Mouse (Mus musculus) heart, postnatal 10 days (tissue): ENCODE results near the gene Cnot11. TPM values are rescaled to one million over a fixed set of nuclear protein-coding genes. Genes with fewer than 3 reads are reported as not detected.

Experiments
- DNase-seq, 2 experiments: peaks; one replicate each; pipeline ENCODE4 v3.0.0; 2021
- intact Hi-C: fragments of 180-260 bp; cut with DNase I; formaldehyde crosslinking; loops from one replicate; pipeline ENCODE4 v1.15.1; 2025
- total RNA-seq, 2 experiments: library from RNA; stranded (reverse); gene quantifications; 2 replicates each; pipeline ENCODE4 v1.2.3; 2021

Cnot11 gene
- total RNA-seq: 10 to 100 TPM; 17.7 to 18.3 TPM

DNA sequence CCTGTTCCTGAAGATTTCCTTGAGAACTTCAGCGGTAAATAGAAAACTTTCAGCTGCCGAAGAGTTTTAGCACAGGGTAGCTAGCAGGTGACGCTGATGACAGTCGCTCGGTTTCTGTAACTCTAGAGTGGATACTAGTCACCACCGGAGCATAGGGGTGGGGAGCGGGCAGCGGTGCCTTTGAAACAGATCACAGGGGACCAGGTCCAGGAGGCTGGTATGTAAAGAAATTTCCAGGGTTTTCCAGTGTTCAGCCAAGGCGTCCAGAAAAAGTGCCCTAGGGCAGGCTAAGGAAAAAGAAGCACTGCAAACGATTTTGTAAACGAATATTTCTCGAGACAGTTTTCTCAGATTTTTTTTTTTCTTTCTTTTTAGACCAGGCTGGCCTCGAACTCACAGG, at the start of gene Cnot11:
Gene Cnot11, plus strand, starts transcription at position 162 of the 400 bp plus-strand sequence.
- no peak for DNase-seq

GRCm38 (mm10) chr1:39487370-39487769, 47.4 kb upstream of the Cnot11 start:
- intact Hi-C loops: no loop called here
- no peak for DNase-seq

More for the DNA sequence above, at the start of gene Cnot11:
- intact Hi-C loops: no loop called here

- intact Hi-C loops: no loop called here
- no peak for DNase-seq
These were observed 41.6 kb upstream of the Cnot11 start for GRCm38 (mm10) chr1:39493165-39493564.

DNA sequence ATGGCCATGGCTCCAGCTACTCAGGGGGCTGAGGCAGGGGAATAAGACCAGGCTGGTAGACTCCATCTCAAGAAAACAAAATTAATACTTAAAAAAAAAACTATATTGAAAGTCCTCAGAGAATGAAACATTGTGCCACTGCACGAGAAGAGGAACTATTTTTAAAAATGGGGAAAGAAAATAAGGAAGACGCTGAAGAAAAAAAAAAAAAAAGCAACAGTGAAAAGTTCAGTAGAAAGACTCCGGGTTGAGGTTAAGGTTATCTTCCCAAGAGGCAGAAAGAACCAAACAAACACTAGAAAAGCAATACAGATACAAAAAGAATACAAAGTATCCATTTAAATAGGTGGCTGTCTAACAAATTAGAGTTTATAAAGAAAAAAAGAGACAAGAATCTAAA, 41.1 kb upstream of the Cnot11 start:
- DNase-seq: no peak
- intact Hi-C loops: no loop called here

DNA sequence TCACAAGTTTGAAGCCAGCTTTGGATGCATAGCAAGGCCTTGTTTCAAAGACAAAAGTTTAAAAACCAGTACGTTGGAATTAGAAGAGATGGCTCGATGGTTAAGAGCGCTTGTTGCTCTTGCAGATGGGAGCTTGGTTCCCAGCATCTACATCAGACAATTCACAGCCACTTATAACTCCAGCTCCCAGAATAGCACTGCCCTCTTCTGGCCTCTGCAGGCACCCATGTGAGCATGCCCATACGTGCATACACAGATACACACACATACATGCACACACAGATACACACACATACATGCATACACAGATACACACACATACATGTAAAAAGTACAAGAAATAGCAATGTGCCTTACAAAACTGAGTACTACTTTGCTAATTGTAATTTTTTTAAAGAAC, 37.8 kb upstream of the Cnot11 start:
- intact Hi-C loops: no loop called here
- no peak for DNase-seq

- intact Hi-C loops: no loop called here
- no peak for DNase-seq
These were observed 37.0 kb upstream of the Cnot11 start for GRCm38 (mm10) chr1:39497748-39498147.

DNA sequence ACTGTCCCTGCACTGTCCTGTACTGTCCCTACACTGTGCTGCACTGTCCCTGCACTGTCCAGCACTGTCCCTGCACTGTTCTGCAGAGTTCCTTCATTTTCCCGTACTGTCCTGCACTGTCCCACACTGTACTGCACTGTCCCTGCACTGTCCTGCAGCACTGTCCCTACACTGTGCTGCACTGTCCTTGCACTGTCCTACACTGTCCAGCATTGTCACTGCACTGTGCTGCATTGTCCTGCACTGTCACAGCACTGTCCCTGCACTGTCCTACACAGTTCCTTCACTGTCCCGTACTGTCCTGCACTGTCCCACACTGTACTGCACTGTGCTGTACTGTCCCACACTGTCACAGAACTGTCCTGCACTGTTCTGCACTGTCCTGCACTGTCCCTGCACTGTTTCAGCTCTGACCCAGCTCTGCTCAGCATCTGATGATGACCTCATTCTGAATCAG, 35.3 kb upstream of the Cnot11 start:
- intact Hi-C loops: no loop called here
- DNase-seq: no peak

DNA sequence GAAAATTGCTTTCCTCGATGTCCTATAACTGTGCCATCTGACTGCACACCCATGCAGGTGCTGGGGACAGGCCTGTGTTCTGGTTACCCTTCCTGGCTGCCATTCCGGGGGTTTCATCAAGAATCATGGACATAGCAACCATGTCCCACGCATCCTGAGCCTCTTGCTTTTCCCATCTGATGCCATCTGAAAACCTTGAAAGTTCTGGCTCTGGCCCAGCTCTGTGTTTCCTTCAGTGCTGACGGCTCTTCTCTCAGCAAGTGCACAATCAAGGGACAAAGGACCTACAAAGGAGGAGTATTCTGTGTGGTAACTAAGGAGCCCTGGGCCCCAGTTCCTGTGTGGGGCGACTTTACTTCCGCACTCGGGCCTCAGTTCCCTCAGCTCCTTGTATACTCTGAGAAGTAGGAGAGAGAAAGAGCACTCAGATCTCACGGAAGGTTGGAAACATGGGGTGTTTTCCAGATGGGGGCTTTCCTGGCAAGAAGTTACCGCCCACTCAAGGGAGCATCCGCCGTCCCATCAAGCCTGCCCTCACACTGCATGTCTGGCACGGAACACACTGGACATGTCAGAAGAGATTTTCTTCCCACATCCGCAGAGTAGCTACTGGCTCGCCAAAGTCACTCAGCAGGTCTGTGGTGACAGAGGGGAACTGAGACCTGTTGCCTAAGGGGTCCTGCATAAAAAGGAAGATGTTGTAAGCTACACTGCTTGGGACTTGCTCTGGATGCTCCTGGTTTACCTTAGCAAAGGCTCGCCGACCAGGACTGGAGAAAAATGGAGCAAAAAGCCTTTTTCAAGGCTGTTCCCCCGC, 31.8 kb upstream of the Cnot11 start:
- intact Hi-C loops: no loop called here
- no peak for DNase-seq

DNA sequence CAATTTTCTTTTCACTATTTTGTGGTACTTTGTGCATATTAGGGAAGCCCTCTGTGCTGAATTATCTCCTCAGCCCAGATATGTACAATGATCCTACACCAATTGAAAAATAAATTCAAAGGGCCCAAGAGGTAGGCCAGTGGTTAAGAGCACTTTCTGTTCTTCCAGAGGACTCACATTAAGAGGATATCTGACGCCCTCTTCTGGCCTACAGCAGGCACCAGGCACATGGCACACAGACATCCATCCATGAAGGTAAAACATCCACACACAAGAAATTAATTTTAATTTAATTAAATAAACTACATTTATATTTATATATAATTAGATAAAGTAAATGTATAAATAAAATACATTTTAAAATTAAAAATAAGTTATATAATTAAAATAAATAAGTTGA, 30.5 kb upstream of the Cnot11 start:
- intact Hi-C loops: loop anchor here (2.0 kb wide), 1 partner anchor 111 kb away; no protein-coding TSS in a partner anchor
- peak; percentile 33 to 55 for DNase-seq

DNA sequence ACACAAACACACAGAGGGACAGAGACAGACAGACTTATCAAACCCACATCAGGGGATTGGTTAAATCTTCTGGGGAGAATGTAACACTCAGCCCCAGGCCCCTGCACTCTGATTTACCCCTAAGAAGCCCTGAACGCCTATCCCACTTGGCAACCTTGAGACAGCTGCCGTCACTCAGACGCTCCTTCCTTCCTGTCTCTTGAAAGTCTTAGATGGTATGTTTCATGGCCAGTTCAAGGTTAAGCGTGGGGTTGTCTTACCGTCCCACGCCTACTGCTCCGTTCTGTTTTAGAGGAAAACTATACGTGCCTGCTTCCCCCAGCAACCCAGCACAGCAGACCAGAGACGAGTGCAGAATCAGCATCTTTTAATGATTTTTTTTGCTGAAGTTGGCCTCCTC, 29.2 kb upstream of the Cnot11 start:
- no peak for DNase-seq
- intact Hi-C loops: loop anchor here (2.0 kb wide), 1 partner anchor 113 kb away; no protein-coding TSS in a partner anchor

DNA sequence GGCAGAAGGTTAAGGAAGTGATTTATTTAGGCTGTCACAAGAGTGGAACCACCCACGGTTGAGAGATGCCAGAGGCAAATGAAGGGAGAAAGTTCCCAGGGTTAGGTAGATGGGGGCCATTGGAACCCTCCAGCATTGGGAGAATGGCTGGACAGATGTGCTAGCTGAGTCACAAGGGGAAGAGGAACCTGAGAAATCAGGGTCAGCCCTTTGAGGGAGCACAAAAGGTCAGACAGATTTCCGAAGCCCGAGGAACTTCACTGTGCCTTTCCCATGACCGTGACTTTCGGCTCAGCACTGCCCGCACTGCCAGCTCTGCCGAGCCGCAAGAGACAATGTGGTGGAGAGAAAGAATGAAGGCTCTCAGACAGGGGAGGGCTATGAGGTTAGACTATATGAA, 23.0 kb upstream of the Cnot11 start:
- intact Hi-C loops: no loop called here
- no peak for DNase-seq

DNA sequence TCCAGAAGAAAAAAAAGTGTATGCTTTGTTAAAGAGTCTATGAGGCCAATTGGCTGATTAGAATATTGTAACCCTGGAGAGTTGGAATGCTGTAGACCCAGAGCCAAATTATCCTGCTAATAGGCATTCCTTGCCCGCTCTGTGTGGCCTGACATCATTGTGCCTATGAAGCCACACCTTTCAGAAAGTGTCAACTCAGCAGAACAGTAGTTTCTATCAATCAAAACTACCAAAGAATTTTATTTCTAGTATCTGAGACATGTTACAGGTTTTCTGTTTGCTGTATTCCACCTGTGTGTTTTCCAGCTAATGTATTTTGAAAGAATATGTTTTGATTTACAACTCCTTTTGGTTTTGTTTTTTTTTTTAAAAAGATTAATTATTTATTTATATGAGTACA, 22.6 kb upstream of the Cnot11 start:
- DNase-seq: no peak
- intact Hi-C loops: no loop called here

DNA sequence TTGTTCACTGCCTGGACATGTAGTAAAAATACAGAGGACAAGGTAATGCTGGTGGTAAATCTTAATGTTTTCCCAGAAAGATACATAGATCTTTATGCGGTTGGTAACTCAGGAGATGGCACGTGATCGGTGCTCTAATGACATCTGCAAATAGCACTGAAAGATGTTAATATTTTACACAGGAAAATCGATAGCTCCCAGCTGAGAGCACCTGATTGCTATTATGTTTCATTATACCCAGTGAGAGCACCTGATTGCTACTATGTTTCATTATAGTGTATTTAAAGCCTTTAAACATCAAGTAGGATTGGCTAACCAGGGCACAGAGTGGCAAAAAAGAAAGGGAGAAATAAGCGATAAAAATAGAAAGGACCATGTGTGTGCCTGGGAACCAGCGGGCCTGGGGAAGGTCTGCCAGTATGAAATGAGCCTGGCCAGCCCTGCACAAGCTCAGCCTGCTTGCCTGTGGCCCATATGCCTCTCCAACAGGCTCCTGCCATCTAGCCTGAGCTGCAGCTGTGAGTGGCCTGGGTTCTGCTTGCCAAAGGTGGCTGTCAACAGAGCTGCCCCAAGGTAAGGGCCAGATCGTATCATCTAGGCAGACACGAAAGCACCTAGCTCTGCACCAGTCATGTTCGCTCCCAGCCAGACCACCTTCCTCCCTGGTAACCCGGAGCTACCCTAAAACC, 19.3 kb upstream of the Cnot11 start:
- intact Hi-C loops: no loop called here
- DNase-seq: no peak

DNA sequence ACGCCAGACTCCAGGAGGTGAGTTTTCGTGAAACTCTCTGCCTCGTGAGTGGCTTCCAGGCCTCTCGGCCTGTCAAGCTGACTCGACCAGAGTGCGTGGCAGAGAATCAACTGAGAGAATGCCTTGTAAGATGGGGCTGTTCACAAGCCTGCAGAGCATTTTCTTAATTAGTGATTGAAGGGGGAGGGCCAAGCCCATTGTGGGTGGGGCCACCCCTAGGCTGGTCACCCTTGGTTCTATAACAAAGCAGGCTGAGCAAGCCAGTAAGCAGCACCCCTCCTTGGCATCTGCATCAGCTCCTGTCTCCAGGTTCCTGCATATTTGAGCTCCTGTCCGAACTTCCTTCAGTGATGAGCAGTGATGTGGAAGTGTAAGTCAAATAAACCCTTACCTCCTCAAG, 13.5 kb upstream of the Cnot11 start:
- intact Hi-C loops: loop anchor here (5.0 kb wide), 1 partner anchor 114 kb away; no protein-coding TSS in a partner anchor

GRCm38 (mm10) chr1:39522519-39522918, 12.3 kb upstream of the Cnot11 start:
- peak; percentile 48 to 65 for DNase-seq
- intact Hi-C loops: loop anchor here (2.0 to 5.0 kb wide), 2 partner anchors 115 to 130 kb away; no protein-coding TSS in a partner anchor

More for the DNA sequence above, 13.5 kb upstream of the Cnot11 start:
- no peak for DNase-seq

DNA sequence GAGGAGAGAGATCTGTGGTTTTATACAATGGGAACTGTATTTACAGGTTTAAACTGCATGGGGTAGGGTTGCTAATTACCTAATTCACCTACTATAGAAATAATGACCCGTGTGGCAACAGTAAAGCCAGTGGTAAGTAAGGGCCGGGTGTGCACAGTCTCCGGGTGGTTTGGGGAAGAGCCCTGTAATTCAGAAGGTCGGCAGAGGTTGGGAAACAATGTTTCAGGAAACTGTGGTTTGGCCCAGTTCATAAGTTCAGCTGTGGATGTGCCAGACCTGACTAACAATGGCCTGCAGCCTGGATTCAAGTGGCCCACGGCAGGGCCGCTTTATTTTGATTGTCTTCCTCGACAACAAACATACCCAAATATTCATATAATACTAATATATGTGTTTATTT, 9.0 kb upstream of the Cnot11 start:
- DNase-seq: no peak
- intact Hi-C loops: no loop called here

DNA sequence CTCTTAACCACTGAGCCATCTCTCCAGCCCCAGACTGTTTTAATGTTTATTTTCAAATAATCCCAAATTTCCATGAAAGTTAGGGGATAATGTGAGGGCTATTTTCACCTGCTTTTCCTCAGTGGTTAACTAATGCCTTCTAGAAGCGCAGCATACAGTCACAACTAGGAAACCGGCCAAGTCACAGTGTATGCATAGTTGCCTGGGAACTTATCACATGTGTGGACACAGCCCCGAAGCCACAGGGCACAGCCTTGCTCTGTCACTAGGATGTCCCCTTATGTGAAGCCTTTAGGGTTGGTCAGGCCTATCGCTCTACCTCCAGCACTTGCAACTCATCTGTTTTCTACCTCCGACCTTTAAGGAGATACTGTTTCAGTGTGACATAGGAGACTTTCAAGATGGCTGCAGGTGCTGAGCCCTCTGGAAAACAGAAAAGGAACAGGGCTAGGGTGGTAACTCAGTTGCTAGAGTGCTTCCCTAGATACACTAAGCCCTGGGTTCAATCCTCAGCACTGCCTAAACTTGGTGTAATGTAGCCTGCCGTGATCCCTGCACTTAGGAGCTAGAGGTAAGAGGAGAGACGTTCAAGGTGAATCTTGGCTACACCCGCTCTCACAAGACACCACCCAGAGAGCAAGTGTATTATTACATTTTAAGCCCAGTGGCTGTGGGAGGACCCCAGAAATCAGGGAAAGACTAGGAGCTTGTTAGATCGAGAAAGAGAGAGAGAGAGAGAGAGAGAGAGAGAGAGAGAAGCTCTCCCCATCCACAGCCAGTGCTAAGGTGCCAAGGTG, 8.2 kb upstream of the Cnot11 start:
- intact Hi-C loops: no loop called here
- DNase-seq: peak; percentile 46 to 68

- intact Hi-C loops: no loop called here
- peak; percentile 66 to 84 for DNase-seq
These were observed 7.4 kb upstream of the Cnot11 start for GRCm38 (mm10) chr1:39527432-39527831.

GRCm38 (mm10) chr1:39528319-39528718, 6.5 kb upstream of the Cnot11 start:
- intact Hi-C loops: no loop called here
- DNase-seq: no peak

DNA sequence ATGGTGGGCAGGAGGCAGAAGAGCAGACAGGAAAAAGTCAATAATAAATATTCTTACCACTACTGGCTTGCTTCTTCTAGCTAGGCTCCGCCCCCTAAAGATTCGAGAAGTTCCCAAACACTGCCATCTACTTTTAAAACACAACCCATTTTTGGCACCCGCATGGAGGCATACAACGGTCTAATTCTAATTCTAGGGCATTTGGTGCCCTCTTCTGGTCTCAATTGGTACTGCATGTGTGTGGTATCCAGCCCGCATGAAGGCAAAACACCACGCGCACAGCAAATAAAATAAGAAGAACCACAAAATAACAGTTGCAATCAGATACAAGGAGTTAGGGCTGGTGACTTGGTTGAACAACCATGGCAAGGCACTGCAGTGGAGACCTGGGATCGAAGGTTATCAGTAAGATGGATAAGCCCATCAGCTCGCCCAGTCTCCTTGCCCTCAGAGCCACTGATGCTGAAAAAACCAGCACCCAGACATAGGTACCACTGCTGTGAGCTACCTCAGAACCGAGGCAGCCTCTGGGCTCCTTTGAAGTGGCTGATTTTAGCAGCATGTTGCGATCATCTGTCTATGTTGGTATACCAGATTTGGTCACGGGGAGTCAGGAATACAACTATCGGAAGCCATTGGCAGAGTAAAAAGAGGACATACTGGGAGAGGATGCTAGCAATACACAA, 4.4 kb upstream of the Cnot11 start:
- intact Hi-C loops: loop anchor here (2.0 kb wide), 1 partner anchor 530 kb away; no protein-coding TSS in a partner anchor

More for the DNA sequence above, 4.4 kb upstream of the Cnot11 start:
- DNase-seq: peak; percentile 84 to 92
